Mouse (Mus musculus): ENCODE measurements around the gene Fblim1. TPM values are rescaled to one million over a fixed set of nuclear protein-coding genes. Genes with fewer than 3 reads are reported as not detected.

The Fblim1 gene
- total RNA-seq (2021), result 1 to 10 TPM; 1.5 to 4.7 TPM
- long read RNA-seq, experiment 1, result 0 reads
- long read RNA-seq, experiment 2, partial matches to known transcripts, result 0 of 2 reads
- long read RNA-seq, experiment 2, other reads (novel, unspliced or antisense), result 0 of 2 reads

GRCm38 (mm10) chr4:141605861-141606260 lies at the start of gene Fblim1:
Fblim1 (minus strand) TSS chr4:141606096.
- DNase-seq, result no peak

GRCm38 (mm10) chr4:141654509-141654908 lies 48.6 kb upstream of the Fblim1 start:
- no peak for DNase-seq

- no peak for DNase-seq
Measured at GRCm38 (mm10) chr4:141653813-141654212, 47.9 kb upstream of the Fblim1 start.

GRCm38 (mm10) chr4:141653044-141653443 lies 47.1 kb upstream of the Fblim1 start:
- no peak for DNase-seq

GRCm38 (mm10) chr4:141651944-141652343 lies 46.0 kb upstream of the Fblim1 start:
- DNase-seq, result no peak

GRCm38 (mm10) chr4:141651286-141651685 lies 45.4 kb upstream of the Fblim1 start:
- DNase-seq, result no peak

- no peak for DNase-seq
Measured at GRCm38 (mm10) chr4:141649244-141649643, 43.3 kb upstream of the Fblim1 start.

GRCm38 (mm10) chr4:141648262-141648661 lies 42.4 kb upstream of the Fblim1 start:
- DNase-seq, result peak; percentile 51

- DNase-seq, result no peak
Measured at GRCm38 (mm10) chr4:141647187-141647586, 41.3 kb upstream of the Fblim1 start.

GRCm38 (mm10) chr4:141645988-141646387 lies 40.1 kb upstream of the Fblim1 start:
- DNase-seq, result no peak

- peak; percentile 73 for DNase-seq
Measured at GRCm38 (mm10) chr4:141643118-141643855, 37.4 kb upstream of the Fblim1 start.

- DNase-seq, result no peak
Measured at GRCm38 (mm10) chr4:141641961-141642811, 36.3 kb upstream of the Fblim1 start.

GRCm38 (mm10) chr4:141641353-141641771 lies 35.5 kb upstream of the Fblim1 start:
- DNase-seq, result peak; percentile 66

- no peak for DNase-seq
Measured at GRCm38 (mm10) chr4:141639474-141639873, 33.6 kb upstream of the Fblim1 start.

- DNase-seq, result no peak
Measured at GRCm38 (mm10) chr4:141636693-141637092, 30.8 kb upstream of the Fblim1 start.

- DNase-seq, result no peak
Measured at GRCm38 (mm10) chr4:141635991-141636390, 30.1 kb upstream of the Fblim1 start.

GRCm38 (mm10) chr4:141632111-141632873 lies 26.4 kb upstream of the Fblim1 start:
- no peak for DNase-seq

- DNase-seq, result no peak
Measured at GRCm38 (mm10) chr4:141631250-141631649, 25.4 kb upstream of the Fblim1 start.

- no peak for DNase-seq
Measured at GRCm38 (mm10) chr4:141630021-141630420, 24.1 kb upstream of the Fblim1 start.

GRCm38 (mm10) chr4:141628661-141629060 lies 22.8 kb upstream of the Fblim1 start:
- no peak for DNase-seq

- no peak for DNase-seq
Measured at GRCm38 (mm10) chr4:141627502-141627901, 21.6 kb upstream of the Fblim1 start.

Measured in gastrocnemius, postnatal 25 days (tissue).